Mouse (Mus musculus): ENCODE data around the gene Ctsll3. TPM values are rescaled to one million over a fixed set of nuclear protein-coding genes. Genes with fewer than 3 reads are reported as not detected.

Gene Ctsll3
- total RNA-seq, 1 experiment from 2014 or later, result not detected

DNA sequence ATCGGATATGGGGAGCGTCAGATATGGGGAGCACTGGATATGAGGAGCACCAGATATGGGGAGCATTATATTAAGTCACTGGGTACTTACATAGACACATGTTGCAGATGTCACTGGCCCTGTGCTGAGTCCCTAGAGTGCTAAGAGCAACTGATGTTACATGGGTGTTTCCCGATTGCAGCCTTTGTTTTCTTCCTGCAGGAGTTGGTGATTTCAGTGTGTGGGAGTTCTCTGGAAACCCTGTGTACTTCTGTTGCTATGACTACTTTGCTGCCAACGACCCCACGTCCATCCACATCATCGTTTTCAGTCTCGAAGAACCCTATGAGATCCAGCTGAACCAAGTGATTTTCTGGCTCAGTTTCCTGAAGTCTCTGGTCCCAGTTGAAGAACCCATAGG, 51.7 kb downstream of the Ctsll3 start:
- ATAC-seq (replicated peaks; ENCODE audit: low read depth, poor library complexity, severe bottlenecking), result no peak

DNA sequence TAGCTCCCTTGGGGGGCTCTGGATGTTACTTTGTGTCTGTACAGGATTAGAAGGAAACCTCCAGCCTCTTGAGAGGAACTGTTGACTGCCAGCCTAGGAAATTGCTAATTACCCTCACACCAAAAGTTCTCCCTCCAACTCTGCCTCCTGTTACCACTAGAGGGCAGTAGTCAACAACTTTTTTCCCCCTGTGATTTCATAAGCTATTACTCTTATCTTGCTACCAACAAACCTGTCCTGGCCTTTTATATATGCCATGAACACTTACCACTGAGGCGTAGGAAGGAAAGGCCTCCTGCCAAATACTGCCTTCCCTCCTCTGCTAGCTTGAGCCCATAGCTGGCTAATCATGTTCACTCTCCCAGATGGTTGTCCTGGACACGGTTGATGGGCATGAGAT, 54.1 kb downstream of the Ctsll3 start:
- peak; percentile 26; the same call in 1 of the 2 replicates for ATAC-seq (replicated peaks; ENCODE audit: low read depth, poor library complexity, severe bottlenecking)

Other genes starting within 250 kb of the Ctsll3 start
- 5.8 and 8.6 TPM in 2 replicates for gene Dapk1, start 200.9 kb downstream of the Ctsll3 start, total RNA-seq (2017)
- gene BC051665, start 16.5 kb downstream of the Ctsll3 start, total RNA-seq (2017), result not detected in 2 replicates
- 1.2 TPM in 1 of 2 replicates, not detected in the other for gene 4930486L24Rik, start 61.6 kb upstream of the Ctsll3 start, total RNA-seq (2017)
- gene Gm49392, start 94.0 kb upstream of the Ctsll3 start, total RNA-seq (2017), result 1.5 TPM in 1 of 2 replicates, not detected in the other
- gene Ctla2b, start 94.6 kb upstream of the Ctsll3 start, total RNA-seq (2017), result 40.8 and 44.2 TPM in 2 replicates
- gene Tpbpb, start 102.0 kb upstream of the Ctsll3 start, total RNA-seq (2017), result not detected in 2 replicates
- not detected in 2 replicates for gene Gm49393, start 132.7 kb upstream of the Ctsll3 start, total RNA-seq (2017)
- 2.8 TPM in 1 of 2 replicates, not detected in the other for gene Gm49391, start 133.7 kb upstream of the Ctsll3 start, total RNA-seq (2017)
- gene Ctla2a, start 133.8 kb upstream of the Ctsll3 start, total RNA-seq (2017), result 344 and 394 TPM in 2 replicates
- gene Tpbpa, start 139.1 kb upstream of the Ctsll3 start, total RNA-seq (2017), result not detected in 2 replicates
- gene Ctsj, start 203.1 kb upstream of the Ctsll3 start, total RNA-seq (2017), result not detected in 2 replicates
- gene Ctsq, start 237.8 kb upstream of the Ctsll3 start, total RNA-seq (2017), result not detected in 2 replicates